Mouse (Mus musculus) kidney, postnatal 36 days (tissue): ENCODE measurements around the gene Ptov1.

Experiments
- DNase-seq, 2 experiments: peaks; one replicate each; pipeline ENCODE4 v3.0.0; 2021 to 2022; ENCODE audit warnings: mixed read lengths in 2 of 2

Ptov1 gene

DNA sequence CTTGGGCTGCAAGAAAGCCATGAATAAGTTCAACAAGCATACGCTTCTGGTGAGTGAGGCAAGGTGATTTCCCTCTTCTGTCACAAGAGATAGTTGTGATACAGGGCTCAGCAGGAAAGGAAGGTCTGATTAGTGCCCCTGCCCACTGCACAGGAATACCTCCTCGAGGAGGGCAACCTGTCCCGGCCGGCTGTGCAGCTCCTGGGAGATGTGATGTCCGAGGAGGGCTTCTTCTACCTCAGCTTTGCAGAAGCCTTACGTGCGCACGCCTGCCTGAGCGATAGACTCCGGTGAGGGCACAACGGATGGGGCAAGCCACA lies 30.5 kb downstream of the Ptov1 start:
- no peak for DNase-seq

DNA sequence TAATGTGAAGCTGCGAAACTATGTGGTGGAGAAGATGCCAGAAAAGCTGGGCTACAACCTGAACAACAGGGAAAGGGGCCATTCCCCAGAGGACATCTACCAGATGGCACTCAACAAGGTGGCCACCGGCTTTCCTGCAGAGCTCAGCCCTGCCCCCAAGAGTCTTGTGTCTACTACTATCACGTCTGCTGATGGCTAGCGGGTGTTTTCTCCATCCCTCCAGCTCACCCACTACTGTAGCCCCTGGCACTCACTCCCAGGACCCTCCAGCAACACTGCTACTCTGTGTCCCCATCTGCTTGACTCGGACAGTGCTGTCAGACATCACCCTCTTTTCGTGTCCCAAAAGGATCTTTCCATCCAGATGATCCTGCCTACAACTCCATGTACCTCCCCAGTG lies 31.5 kb downstream of the Ptov1 start:
- DNase-seq = no peak

DNA sequence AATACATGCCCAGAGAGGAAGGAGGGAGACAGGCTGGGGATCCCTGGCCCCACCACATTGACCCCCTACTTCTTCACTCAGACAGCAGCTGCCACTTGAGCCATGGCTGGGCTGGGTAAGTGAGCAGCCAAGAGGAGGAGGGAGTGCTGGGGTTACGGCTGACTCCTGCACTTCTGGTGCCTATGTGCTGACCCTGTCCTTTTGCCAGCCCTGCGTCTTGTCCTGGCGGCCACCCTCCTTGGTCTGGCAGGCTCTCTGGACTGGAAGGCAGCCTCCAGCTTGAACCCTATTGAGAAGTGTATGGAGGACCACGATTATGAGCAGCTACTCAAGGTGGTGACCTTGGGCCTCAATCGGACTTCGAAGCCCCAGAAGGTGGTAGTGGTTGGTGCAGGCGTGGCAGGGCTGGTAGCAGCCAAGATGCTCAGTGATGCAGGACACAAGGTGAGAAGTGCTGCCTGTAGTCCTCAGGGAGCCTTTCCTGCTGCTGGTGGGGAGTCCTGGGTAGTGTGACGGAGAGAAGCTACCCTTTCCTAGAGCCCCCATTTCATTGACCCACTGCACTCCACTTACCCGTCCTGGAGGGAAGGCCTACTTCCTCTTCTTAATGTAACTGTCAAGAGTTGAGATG lies 33.0 kb downstream of the Ptov1 start:
- no peak for DNase-seq

DNA sequence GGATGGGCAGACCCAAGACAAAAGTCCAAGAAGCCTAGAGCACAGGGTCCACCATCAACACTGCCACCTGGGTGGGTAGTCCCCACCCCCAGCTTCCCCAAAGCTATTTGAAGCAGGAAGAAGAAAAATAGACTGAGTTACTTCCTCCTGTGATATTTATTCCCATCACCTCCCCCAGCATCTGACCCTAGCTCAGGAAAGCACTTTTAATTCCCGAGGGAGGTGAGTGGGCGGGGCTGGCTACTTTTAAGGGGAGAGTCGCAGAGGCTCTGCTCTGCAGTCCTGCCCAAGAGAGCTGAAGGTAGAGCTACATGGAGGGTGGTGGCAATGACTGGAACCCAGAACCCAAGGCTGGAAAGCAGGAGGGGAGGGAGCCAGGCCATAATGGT lies 33.6 kb downstream of the Ptov1 start:
- DNase-seq = peak in 1 of 2 experiments; percentile 65

DNA sequence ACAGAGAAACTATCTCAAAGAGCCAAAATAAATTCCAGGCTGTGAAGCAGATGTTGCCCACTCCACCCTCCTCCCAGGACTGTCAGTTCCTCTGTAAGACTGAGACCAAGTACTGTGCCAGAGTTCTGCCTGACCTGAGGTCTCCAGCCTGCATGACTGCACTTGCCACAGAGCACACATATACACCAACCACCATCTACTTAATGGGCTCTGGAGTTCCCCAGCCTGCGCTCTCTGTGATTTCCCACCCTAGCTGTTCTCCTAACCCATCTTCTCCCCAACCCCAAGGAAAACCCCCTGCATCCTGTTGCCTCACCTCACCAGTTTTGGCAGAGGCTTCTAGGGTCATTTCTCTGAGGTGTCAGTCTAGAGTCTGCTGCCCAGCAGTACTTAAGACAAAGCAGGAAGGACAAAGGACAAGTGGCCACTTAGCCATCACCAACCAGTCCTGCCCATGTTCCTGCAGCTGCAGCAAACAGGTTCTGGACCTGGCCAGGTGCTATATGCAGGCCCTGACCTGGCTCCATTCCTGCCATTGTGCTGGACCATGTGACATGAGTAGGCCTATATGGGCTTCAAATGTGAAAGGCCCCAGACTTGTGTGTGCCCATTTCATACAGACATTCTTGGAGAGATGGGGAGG lies 34.1 kb downstream of the Ptov1 start:
- no peak for DNase-seq

DNA sequence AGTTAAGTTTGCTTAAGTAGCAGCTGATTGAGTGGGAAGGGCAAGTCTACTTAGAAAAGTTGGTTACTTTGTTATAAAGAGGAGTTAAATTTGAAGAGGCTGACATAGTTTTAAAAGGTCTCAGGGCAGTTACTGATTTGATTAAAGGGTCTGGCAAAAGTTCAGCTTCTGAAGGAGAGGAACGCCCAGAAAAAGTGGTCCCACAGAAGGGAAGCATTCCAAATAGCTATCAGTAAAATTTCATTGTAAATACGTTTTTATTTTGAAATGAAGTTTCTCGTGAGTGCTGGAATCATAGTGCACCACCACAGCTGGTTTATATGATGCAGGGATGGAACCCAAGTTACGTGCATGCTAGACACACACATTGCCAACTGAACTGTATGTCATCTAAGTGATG lies 36.8 kb downstream of the Ptov1 start:
- DNase-seq = no peak

DNA sequence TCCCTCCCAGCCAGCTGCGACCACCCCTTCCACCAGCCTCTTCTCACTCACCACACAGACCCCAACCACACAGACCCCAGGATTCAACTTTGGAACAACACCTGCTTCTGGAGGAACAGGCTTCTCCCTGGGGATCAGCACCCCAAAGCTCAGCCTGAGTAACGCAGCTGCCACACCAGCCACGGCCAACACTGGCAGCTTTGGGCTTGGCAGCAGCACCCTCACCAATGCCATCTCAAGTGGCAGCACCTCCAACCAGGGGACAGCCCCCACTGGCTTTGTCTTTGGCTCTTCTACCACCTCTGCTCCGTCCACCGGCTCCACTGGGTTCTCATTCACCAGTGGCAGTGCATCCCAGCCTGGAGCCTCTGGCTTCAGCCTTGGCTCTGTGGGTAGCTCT lies 40.9 kb downstream of the Ptov1 start:
- no peak for DNase-seq

DNA sequence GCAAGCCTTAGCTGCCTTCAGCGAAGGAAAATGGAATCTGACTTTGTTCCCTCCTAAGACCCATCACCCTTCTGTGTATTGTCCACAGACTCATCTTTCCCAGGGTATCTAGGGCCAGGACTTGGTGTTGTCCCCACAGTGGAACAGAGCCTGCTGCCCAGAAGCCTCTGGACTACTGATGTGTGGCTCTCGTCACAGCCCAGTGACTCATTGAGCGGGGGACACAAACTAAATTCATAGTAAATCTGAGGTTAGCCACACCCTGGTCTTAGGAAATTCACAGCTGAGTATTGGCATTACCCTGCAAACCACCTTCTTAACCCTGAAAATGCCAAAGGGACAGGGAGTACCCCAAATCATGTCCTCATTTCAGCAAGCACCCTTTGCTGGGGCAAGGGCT lies 42.8 kb downstream of the Ptov1 start:
- DNase-seq = no peak

DNA sequence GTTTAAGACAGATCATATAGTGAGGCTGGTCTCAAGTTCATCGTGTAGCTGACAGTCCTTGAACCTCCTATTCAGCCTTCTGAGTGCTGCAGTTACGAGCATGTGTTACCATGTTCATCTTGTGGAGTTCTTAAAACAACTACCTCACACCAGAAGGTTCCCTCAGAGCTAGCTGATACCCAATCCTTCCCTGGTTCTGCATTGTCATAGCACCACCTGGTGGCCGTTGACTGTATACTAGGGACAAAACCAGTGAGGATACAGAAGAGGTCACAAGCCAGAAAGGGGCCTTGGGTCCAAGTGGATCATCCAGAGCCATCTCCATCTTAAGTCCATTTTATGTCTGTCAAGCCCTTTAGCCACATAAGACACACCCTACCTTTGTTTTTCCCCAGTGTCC lies 44.7 kb downstream of the Ptov1 start:
- DNase-seq = peak; percentile 74 to 92

DNA sequence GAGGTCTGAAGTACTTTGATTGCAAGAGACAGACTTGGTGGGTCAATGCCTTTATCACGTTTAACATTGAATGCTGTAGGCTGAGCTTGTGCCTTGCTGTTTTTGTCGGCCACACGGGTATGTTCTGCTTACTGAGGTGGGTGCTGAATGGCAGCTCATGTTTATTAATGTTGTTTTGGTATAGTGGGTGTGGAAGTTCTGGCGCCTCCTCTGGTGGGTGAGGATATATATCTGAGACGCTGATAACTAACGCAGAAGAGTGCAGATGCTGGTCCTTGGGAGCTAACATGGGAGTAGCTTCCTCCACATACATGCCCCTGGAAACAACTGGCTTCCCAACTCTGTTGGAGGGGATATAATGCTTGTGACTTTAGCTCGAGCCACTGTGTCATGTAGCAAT lies 46.2 kb downstream of the Ptov1 start:
- DNase-seq = no peak

DNA sequence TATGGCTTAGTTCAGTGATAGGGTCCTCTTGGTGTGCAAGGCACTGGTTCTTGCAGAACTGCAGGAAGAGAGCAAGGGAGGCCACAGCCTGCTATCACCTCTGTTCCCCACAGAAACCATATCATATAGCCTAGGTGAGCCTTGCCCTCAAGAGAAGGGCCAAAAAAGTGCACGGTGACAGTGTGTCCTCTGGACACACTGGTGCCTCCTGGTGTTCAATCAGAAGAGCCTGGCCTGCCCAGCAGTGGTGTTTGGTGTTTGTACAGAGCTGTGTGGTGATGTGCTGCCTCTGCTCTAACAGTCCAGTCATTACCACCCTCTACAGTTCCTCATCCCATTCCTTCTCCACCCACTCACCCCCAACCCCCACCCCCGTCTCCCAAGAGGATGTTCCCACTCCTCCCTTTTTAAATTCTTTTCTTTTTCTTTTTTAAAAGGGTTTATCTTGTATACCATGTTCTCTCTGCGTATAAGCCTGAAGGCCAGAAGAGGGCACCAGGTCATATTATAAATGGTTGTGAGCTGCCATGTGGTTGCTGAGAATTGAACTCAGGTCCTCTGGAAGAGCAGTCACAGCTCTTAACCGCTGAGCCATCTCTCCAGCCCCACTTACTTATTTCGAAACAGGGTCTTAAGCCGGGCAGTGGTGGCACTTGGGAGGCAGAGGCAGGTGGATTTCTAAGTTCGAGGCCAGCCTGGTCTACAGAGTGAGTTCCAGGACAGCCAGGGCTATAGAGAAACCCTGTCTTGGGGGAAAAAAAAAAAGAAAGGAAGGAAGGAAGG lies 47.7 kb downstream of the Ptov1 start:
- DNase-seq = peak in 1 of 2 experiments; percentile 2

DNA sequence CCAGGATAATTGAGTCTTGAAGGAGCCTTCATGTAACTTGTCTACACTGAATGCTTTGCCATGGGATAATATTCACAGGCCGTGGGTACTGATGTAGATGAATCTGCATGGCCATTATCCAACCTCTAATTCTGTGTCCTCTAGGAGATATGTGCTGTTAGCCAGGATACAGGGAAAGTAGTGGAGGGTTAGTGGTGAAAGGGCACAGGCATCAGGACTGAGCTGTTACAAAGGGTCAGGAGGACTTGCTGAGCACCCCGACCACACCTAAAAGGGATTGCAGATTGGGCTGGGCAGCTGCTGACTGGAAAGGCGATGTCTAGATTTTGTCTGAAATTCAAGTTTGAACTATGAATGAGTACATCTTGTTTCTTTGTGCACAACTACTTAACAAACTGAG lies 49.1 kb downstream of the Ptov1 start:
- no peak for DNase-seq

DNA sequence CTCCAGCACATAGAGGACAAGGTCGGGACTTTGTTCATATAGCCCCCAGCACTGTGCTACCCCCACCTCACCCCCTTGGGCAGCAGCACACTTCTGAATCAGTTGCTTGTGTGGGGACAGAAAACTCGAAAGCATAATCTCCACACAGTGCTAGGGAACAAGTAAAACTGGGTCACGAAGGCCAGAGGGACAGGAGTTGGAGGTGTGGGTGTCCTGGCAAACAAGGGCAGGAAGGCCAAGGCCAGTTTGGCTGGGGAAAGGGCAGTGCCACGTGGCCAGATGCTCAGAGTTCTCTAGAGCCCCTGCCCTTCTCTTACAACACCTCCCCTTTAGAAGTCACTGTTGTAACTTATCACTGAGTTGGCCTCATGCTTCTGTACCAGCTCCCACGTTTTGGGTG lies 49.7 kb downstream of the Ptov1 start:
- DNase-seq = no peak

DNA sequence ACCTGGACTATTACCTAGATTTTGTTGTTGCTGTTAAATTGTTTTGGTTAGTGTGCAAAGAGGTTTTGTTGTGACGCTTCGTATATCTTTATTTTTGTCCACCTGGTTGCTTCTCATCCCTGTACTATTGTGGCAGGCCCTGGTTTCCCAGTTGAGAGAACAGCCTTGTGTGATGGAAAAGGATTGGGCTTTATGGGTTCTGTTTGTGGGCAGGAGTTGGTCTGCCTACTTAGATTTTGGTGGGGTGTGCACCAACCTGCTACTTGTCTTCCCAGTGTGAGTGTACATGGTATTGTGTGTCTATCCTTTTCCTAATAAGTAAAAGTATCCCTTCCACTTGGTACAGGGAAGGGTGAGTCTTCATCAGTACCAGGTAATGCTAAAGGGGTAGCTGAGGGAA lies 50.2 kb downstream of the Ptov1 start:
- DNase-seq = no peak

DNA sequence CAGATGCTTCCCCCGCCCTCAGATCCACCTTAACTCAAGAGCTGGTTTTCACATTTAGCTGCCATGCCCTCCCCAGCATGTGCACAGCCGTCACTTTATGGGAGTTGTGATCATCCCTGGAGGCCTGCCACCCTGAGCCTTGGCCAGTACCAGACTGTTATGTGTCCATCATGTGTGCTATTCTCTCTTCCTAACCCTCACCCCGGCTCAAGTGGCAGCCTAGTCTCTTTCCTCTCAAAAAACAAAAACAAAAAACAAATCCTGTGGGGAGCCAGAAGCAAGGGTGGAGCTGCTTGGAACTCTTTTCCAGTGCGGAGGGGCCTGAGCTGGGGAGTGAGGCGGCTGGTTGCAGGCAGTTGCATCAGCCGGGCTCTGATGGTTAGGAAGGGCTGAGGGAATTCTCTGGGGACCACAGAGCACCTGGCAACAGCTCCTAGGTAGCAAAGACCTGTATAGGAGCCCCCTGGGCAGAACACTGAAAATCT lies 50.8 kb downstream of the Ptov1 start:
- DNase-seq = no peak

DNA sequence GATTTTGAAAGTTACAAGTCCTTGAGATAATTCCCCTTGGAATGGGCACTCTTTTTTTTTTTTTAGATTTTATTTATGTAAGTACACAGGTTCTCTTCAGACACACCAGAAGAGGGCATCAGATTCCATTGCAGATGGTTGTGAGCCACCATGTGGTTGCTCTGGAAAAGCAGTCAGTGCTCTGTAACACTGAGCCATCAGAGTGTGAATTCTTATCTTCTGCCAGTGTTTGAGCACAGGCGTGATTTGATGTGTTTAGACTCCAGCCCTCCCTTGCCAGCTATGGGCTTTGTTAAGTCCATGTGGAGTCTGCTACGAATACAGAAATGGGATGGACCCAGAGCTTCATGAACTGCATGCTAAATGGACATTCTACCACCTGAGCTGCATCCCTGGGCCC lies 51.4 kb downstream of the Ptov1 start:
- no peak for DNase-seq

DNA sequence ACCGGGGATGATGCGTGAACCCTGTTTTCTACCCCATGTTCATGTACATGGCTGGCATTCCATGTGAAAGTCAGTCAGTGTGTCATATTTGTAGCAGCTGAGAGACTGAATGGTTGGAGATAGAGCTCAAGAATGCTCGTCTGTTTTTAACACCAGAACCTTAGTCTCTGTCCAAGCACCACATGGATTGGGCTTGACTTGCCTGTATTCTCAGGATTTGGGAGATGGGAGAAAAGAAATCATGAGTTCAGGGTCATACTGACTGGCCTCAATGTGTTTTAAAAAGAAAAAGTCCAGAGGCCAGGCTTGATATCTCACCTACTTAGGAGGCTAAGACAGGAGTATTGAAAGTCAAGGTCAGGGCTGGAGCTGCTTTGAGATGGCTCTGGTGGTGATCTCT lies 52.1 kb downstream of the Ptov1 start:
- no peak for DNase-seq

DNA sequence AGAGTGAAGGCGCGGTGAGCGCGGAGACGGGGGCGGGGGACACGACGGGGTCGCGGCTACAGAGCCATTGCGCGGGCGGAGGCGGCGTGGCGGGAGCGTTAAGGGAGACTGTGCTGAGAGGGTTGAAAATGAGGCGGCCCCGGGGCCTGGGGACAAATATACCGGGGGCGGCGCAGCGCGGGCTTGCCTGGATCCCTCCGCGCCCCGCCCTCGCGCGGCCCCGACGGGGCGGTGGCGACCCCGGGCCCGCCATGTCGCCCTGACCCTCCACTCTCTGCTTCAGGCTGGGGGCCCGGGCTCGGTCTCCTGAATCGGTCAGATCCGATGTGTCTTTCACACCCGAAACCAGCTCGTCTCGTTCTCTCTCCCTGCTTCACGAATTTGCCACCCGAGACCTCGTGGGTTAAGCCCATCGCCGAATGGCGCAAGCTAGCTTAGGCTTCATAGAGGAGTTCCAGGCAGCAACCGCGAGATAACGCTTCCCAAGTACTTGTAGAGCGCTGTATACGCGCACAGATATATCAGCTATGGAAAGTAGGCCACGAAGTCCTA lies 53.0 kb downstream of the Ptov1 start, which contains the start of gene Atf5:
Gene Atf5 (minus strand): TSS at position 189 of the 552 bp plus-strand sequence.
- DNase-seq = peak in 1 of 2 experiments; percentile 68

DNA sequence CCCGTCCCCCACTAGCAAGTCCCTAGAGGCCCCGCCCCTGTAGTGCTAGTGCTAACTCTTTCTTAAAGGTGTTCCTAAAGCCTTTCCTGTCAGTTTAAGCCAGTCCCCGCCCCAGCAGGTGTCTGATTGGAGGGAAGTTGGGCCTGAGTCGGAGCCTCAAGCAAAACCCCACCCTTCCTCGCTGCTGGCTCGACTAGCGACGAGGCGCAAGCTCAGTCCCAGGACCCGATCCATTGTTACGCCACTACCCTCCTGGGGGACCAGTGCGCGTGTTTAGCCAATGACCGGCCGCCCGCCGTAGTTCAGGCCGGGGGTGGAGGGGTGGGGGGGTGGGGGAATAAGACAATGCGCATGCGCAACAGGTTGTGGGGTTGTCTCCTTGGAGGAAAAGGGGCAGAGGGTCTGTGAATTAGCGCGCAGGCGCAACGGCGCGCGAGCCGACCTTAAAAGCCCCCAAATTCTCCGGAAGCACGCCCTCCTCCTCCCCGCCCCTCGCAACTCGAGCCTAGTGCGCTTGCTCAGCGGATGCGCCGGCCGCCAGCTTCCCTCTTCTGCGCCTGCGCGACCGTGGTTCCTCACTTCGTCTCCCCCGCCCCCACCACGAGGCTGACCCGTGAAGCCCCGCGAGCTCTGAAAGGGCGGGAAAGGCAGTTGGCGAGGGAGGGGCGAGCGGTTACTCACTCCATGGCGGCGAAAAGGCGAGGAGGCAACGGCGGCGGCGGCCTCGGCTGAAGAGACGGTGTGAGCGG lies 53.7 kb downstream of the Ptov1 start, which contains the start of the genes Nup62 and Il4i1:
Gene Nup62 (plus strand): TSS at position 368 of the 749 bp plus-strand sequence.
Gene Il4i1 (plus strand): TSS at position 667 of the 749 bp plus-strand sequence.
- peak; percentile 99 to 100 for DNase-seq

DNA sequence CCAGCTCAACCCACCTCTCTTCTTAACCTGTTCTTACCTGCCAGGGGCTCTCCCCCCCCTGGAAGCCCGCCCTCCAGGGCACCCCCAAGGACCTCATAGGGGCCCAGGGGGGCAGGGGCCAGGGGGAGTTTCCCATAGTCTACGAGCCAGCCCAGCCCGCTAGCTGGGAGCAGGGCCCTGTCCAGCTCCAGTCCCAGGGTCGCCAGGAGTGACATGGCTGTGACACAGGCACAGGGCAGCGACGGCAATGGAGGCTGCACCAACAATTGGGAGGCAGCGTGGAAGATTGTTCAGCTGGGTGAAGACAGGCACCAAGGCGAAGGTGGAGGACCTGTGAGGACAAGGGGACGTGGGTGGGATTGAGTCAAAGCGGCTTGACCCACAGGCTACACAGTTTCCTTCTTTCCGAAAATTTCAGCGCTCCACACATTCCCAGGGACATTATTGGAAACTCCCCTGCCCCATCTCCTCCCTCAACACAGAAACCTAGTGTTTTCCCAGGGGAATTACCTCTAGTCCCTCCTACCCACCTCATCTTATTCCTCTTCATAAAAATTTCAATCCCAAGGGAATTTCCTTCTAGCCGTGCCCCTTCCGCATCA lies 54.5 kb downstream of the Ptov1 start:
- DNase-seq = no peak

DNA sequence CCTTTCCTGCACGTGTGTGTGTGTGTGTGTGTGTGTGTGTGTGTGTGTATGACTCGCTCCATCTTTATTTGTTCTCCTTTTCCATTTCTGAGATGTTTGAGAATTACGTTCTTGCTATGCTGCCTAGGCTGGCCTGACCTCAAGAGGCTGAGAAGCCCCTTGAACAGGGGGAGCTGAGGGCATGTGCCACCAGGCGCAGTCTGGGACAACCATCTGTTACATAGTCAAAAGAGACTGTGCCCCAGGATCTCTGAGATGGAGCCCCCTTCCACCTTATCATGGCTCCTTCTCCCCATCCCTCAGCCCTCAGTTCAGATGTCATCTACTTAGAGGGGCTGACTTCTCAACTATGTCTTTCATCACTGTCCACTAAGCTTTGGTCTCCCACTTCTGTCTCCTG lies 55.2 kb downstream of the Ptov1 start:
- no peak for DNase-seq

DNA sequence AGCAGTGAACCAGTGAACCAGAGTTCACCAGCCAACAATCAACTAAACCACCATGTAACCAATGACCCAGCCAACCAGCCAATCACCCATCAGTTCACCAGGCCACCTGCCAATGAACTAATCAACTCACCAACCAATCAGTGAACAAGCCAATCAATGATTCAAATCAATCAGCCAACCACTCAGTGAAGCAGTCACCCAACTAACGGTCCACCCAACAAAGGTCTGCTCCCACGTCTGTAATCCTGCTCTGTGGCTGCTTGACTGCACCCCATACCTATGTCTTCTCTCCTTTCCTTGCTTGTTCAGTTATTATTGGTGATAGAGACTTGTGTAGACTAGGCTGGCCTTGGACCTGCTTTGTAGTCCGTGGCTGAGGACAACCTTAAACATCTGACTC lies 55.6 kb downstream of the Ptov1 start:
- no peak for DNase-seq
